Mouse (Mus musculus) midbrain, embryonic 13.5 days (tissue): ENCODE data around the gene Tfap2d. TPM values are rescaled to one million over a fixed set of nuclear protein-coding genes. Genes with fewer than 3 reads are reported as not detected.

Experiments used
- ATAC-seq: fragments of 200-750 bp; cut with Nextera tagmentation; 2 replicates; pipeline ENCODE4 v1.8.0; 2017; ENCODE audit warnings: mild to moderate bottlenecking, moderate TSS enrichment, moderate library complexity
- H3K27ac ChIP-seq: fragments of 300-500 bp; sonication (generic); 2 replicates; pipeline ENCODE4 v1.5.1; 2015; ENCODE audit warnings: inconsistent platforms, mild to moderate bottlenecking, moderate library complexity
- H3K27me3 ChIP-seq: fragments of 300-500 bp; sonication (generic); 2 replicates; pipeline ENCODE4 v1.6.1; 2015; ENCODE audit warnings: mild to moderate bottlenecking, inconsistent platforms
- H3K36me3 ChIP-seq: fragments of 300-500 bp; sonication (generic); 2 replicates; pipeline ENCODE4 v1.6.1; 2015; ENCODE audit warnings: mild to moderate bottlenecking, inconsistent platforms
- H3K4me1 ChIP-seq: fragments of 300-500 bp; sonication (generic); replicated peaks from 2 replicates; pipeline ENCODE4 v1.6.1; 2015; ENCODE audit warnings: inconsistent platforms
- H3K4me2 ChIP-seq: fragments of 300-500 bp; sonication (generic); replicated peaks from 2 replicates; pipeline ENCODE4 v1.6.1; 2015; ENCODE audit warnings: moderate library complexity, mild to moderate bottlenecking, inconsistent platforms
- H3K4me3 ChIP-seq: fragments of 300-500 bp; sonication (generic); replicated peaks from 2 replicates; pipeline ENCODE4 v1.5.1; 2015; ENCODE audit warnings: mild to moderate bottlenecking, inconsistent platforms
- H3K9ac ChIP-seq: fragments of 300-500 bp; sonication (generic); replicated peaks from 2 replicates; pipeline ENCODE4 v1.6.1; 2015; ENCODE audit warnings: mild to moderate bottlenecking, inconsistent platforms
- H3K9me3 ChIP-seq: fragments of 300-500 bp; sonication (generic); 2 replicates; pipeline ENCODE4 v1.6.1; 2016; ENCODE audit warnings: mild to moderate bottlenecking, inconsistent platforms
- WGBS: fragments of 180-500 bp; shearing (Covaris S2); methylation state at CpG from one replicate; pipeline ENCODE4 v1.1.7; 2015; 5-methylcytosine and 5-hydroxymethylcytosine counted together
- polyA plus RNA-seq: library from polyadenylated mRNA; unstranded; fragments of >200 nt; fragmentation: Nextera tagmentation; extraction: Ambion mirVana; gene quantifications from 2 replicates; pipeline ENCODE4 v1.2.1, GENCODE M21; 2015

Tfap2d gene
- polyA plus RNA-seq, 1 experiment from 2014 or later, result 54.1 TPM

GRCm38 (mm10) chr1:19109711-19110110 is 6.9 kb downstream of the Tfap2d start:
- H3K9ac ChIP-seq, result 0 out of 2 replicates have a peak overlapping the region, but pooled peaks have one; percentile 40
- peaks cover 97% of the 10 kb centered on the region for H3K27me3 ChIP-seq
- no peaks in the 10 kb centered on the region for H3K9me3 ChIP-seq
- peak overlapping the region; percentile 67 for H3K27ac ChIP-seq
- peaks cover 7% of the 10 kb centered on the region for H3K4me1 ChIP-seq
- peak overlapping the region; percentile 31 for H3K4me3 ChIP-seq
- WGBS, result under 1% methylated on average over 16 of the region's 16 CpGs
- no peaks in the 10 kb centered on the region for H3K36me3 ChIP-seq
- ATAC-seq, result no peak
- H3K4me2 ChIP-seq, result peak overlapping the region; percentile 47

- Histone ChIP-seq H3K4me2 (peak overlapping the region; percentile 47), H3K9ac (0 out of 2 replicates have a peak overlapping the region, but pooled peaks have one; percentile 40)
Observed at GRCm38 (mm10) chr1:19110211-19110610, 7.4 kb downstream of the Tfap2d start.

GRCm38 (mm10) chr1:19111020-19111419 is 8.2 kb downstream of the Tfap2d start:
- Histone ChIP-seq H3K9ac (0 out of 2 replicates have a peak overlapping the region, but pooled peaks have one; percentile 36), H3K4me3 (peak overlapping the region; percentile 31), H3K4me1 (no peaks in the 10 kb centered on the region), H3K36me3 (no peaks in the 10 kb centered on the region), H3K27me3 (peaks cover 94% of the 10 kb centered on the region), H3K9me3 (no peaks in the 10 kb centered on the region), H3K4me2 (peak overlapping the region; percentile 47), H3K27ac (peak overlapping the region; percentile 67)
- peak; percentile 24 for ATAC-seq
- WGBS, result under 1% methylated on average over 22 of the region's 22 CpGs

More at GRCm38 (mm10) chr1:19110211-19110610, 7.4 kb downstream of the Tfap2d start:
- Histone ChIP-seq H3K4me3 (peak overlapping the region; percentile 31), H3K4me1 (peaks cover 5% of the 10 kb centered on the region; the same call in 1 of the 2 replicates), H3K27me3 (peaks cover 97% of the 10 kb centered on the region), H3K9me3 (no peaks in the 10 kb centered on the region), H3K36me3 (no peaks in the 10 kb centered on the region), H3K27ac (peak overlapping the region; percentile 67)
- WGBS, result 0% methylated on average over 5 of the region's 5 CpGs
- no peak for ATAC-seq

GRCm38 (mm10) chr1:19178742-19179397 is 76.0 kb downstream of the Tfap2d start:
- ATAC-seq, result peak; percentile 65; the same call in 1 of the 2 replicates
- Histone ChIP-seq H3K9ac (no peak overlapping the region), H3K27ac (no peak overlapping the region), H3K4me1 (no peaks in the 10 kb centered on the region), H3K4me2 (no peak overlapping the region), H3K27me3 (peaks cover 4% of the 10 kb centered on the region; the same call in 1 of the 2 replicates), H3K9me3 (no peaks in the 10 kb centered on the region), H3K4me3 (no peak overlapping the region), H3K36me3 (no peaks in the 10 kb centered on the region)
- 15% methylated on average over 4 of the region's 4 CpGs for WGBS

- Histone ChIP-seq H3K36me3 (no peaks in the 10 kb centered on the region), H3K4me3 (peak overlapping the region; percentile 23; the same call in 1 of the 2 replicates), H3K9me3 (no peaks in the 10 kb centered on the region), H3K9ac (no peak overlapping the region), H3K27ac (no peak overlapping the region), H3K27me3 (peaks cover 60% of the 10 kb centered on the region), H3K4me1 (no peaks in the 10 kb centered on the region; the same call in 1 of the 2 replicates), H3K4me2 (peak overlapping the region; percentile 52)
- ATAC-seq, result peak; percentile 57; the same call in 1 of the 2 replicates
- 4% methylated on average over 12 of the region's 12 CpGs for WGBS
Observed at GRCm38 (mm10) chr1:19205649-19206048, 102.8 kb downstream of the Tfap2d start.

- H3K4me2 ChIP-seq, result no peak overlapping the region
- ATAC-seq, result peak; percentile 2; the same call in 1 of the 2 replicates
Observed at GRCm38 (mm10) chr1:19206194-19206593, 103.4 kb downstream of the Tfap2d start.

GRCm38 (mm10) chr1:19207611-19208010 is 104.8 kb downstream of the Tfap2d start:
- H3K9me3 ChIP-seq, result no peaks in the 10 kb centered on the region
- H3K4me1 ChIP-seq, result no peaks in the 10 kb centered on the region; the same call in 1 of the 2 replicates
- no peak for ATAC-seq
- H3K4me2 ChIP-seq, result peak overlapping the region; percentile 25
- H3K27me3 ChIP-seq, result peaks cover 73% of the 10 kb centered on the region
- peak overlapping the region; percentile 39; the same call in 1 of the 2 replicates for H3K27ac ChIP-seq
- no peak overlapping the region for H3K9ac ChIP-seq
- H3K4me3 ChIP-seq, result no peak overlapping the region
- no peaks in the 10 kb centered on the region for H3K36me3 ChIP-seq
- WGBS, result 4% methylated on average over 4 of the region's 4 CpGs

More at GRCm38 (mm10) chr1:19206194-19206593, 103.4 kb downstream of the Tfap2d start:
- Histone ChIP-seq H3K27ac (no peak overlapping the region), H3K4me3 (no peak overlapping the region), H3K4me1 (no peaks in the 10 kb centered on the region; the same call in 1 of the 2 replicates), H3K9me3 (no peaks in the 10 kb centered on the region), H3K27me3 (peaks cover 64% of the 10 kb centered on the region), H3K9ac (no peak overlapping the region), H3K36me3 (no peaks in the 10 kb centered on the region)
- 1% methylated on average over 7 of the region's 7 CpGs for WGBS

- Histone ChIP-seq H3K27me3 (peaks cover 79% of the 10 kb centered on the region), H3K4me1 (no peaks in the 10 kb centered on the region; the same call in 1 of the 2 replicates), H3K27ac (peak within 1 kb of the TSS; percentile 88), H3K4me2 (peak within 1 kb of the TSS; percentile 25), H3K36me3 (no peaks in the 10 kb centered on the region), H3K9me3 (no peaks in the 10 kb centered on the region), H3K4me3 (peak within 1 kb of the TSS; percentile 43), H3K9ac (peak within 1 kb of the TSS; percentile 73)
- WGBS, result 3% methylated on average over 26 of the region's 26 CpGs
- peak; percentile 31; the same call in 1 of the 2 replicates for ATAC-seq
Observed at GRCm38 (mm10) chr1:19208641-19209358, 106.0 kb downstream of the Tfap2d start, which contains the start of gene Tfap2b. TSS of gene Tfap2b (plus strand) at chr1:19208914.

- H3K27ac ChIP-seq, result peak overlapping the region; percentile 88
- H3K4me3 ChIP-seq, result peak overlapping the region; percentile 43
- no peaks in the 10 kb centered on the region; the same call in 1 of the 2 replicates for H3K4me1 ChIP-seq
- under 1% methylated on average over 10 of the region's 10 CpGs for WGBS
- peak overlapping the region; percentile 73 for H3K9ac ChIP-seq
- ATAC-seq, result no peak
- H3K4me2 ChIP-seq, result 0 out of 2 replicates have a peak overlapping the region, but pooled peaks have one; percentile 20
- no peaks in the 10 kb centered on the region for H3K36me3 ChIP-seq
- peaks cover 81% of the 10 kb centered on the region for H3K27me3 ChIP-seq
- no peaks in the 10 kb centered on the region for H3K9me3 ChIP-seq
Observed at GRCm38 (mm10) chr1:19209359-19209745, 106.5 kb downstream of the Tfap2d start.

- Histone ChIP-seq H3K4me1 (no peaks in the 10 kb centered on the region; the same call in 1 of the 2 replicates), H3K36me3 (no peaks in the 10 kb centered on the region), H3K27ac (peak overlapping the region; percentile 88), H3K9me3 (no peaks in the 10 kb centered on the region), H3K4me2 (peak overlapping the region; percentile 20; the same call in 1 of the 2 replicates), H3K9ac (peak overlapping the region; percentile 73), H3K27me3 (peaks cover 82% of the 10 kb centered on the region), H3K4me3 (peak overlapping the region; percentile 43)
- under 1% methylated on average over 31 of the region's 31 CpGs for WGBS
- ATAC-seq, result no peak
Observed at GRCm38 (mm10) chr1:19209776-19210175, 107.0 kb downstream of the Tfap2d start.

- under 1% methylated on average over 30 of the region's 30 CpGs for WGBS
- ATAC-seq, result peak; percentile 31; the same call in 1 of the 2 replicates
Observed at GRCm38 (mm10) chr1:19210215-19211032, 107.6 kb downstream of the Tfap2d start.

More at GRCm38 (mm10) chr1:19210215-19211032, 107.6 kb downstream of the Tfap2d start:
- peak overlapping the region; percentile 43 for H3K4me3 ChIP-seq
- H3K4me2 ChIP-seq, result peak overlapping the region; percentile 20
- H3K27ac ChIP-seq, result peak overlapping the region; percentile 88
- H3K36me3 ChIP-seq, result no peaks in the 10 kb centered on the region
- no peaks in the 10 kb centered on the region for H3K9me3 ChIP-seq
- H3K9ac ChIP-seq, result peak overlapping the region; percentile 73
- H3K27me3 ChIP-seq, result peaks cover 84% of the 10 kb centered on the region
- no peaks in the 10 kb centered on the region; the same call in 1 of the 2 replicates for H3K4me1 ChIP-seq
